Mouse (Mus musculus) hindbrain, embryonic 11.5 days (tissue): ENCODE data around the gene Rbm38. TPM values are rescaled to one million over a fixed set of nuclear protein-coding genes. Genes with fewer than 3 reads are reported as not detected.
A peak's percentile ranks its signal among the peaks of the same experiment; 100 is the strongest.

Source experiments
- ATAC-seq: fragments of 200-750 bp; cut with Nextera tagmentation; 2 replicates; pipeline ENCODE4 v1.8.0; 2017; ENCODE audit warnings: mild to moderate bottlenecking, moderate TSS enrichment, moderate library complexity; ENCODE audit not compliant: low FRiP score
- DNase-seq: peaks from one replicate; pipeline ENCODE4 v3.0.0-alpha.2; 2015; ENCODE audit warnings: low spot score
- H3K27ac ChIP-seq: fragments of 300-500 bp; sonication (generic); 2 replicates; pipeline ENCODE4 v1.5.1; 2014; ENCODE audit warnings: mild to moderate bottlenecking, low read depth, low read length
- H3K27me3 ChIP-seq: fragments of 300-500 bp; sonication (generic); 2 replicates; pipeline ENCODE4 v1.6.1; 2014; ENCODE audit warnings: mild to moderate bottlenecking, low read length, moderate library complexity, mixed read lengths; ENCODE audit not compliant: control insufficient read depth, insufficient read depth
- H3K36me3 ChIP-seq: fragments of 300-500 bp; sonication (generic); 2 replicates; pipeline ENCODE4 v1.6.1; 2014; ENCODE audit warnings: mild to moderate bottlenecking, low read length, moderate library complexity, mixed read lengths; ENCODE audit not compliant: control insufficient read depth, insufficient read depth
- H3K4me1 ChIP-seq: fragments of 300-500 bp; sonication (generic); replicated peaks from 2 replicates; pipeline ENCODE4 v1.6.1; 2014; ENCODE audit warnings: low read length, mixed read lengths; ENCODE audit not compliant: control insufficient read depth, insufficient read depth
- H3K4me2 ChIP-seq: fragments of 300-500 bp; sonication (generic); replicated peaks from 2 replicates; pipeline ENCODE4 v1.6.1; 2014; ENCODE audit warnings: mild to moderate bottlenecking, low read depth, low read length
- H3K4me3 ChIP-seq: fragments of 300-500 bp; sonication (generic); 2 replicates; pipeline ENCODE4 v1.5.1; 2014; ENCODE audit warnings: low read depth, low read length
- H3K9ac ChIP-seq: fragments of 300-500 bp; sonication (generic); 2 replicates; pipeline ENCODE4 v1.6.1; 2014; ENCODE audit warnings: low read depth, low read length
- H3K9me3 ChIP-seq: fragments of 300-500 bp; sonication (generic); 2 replicates; pipeline ENCODE4 v1.6.1; 2016; ENCODE audit warnings: low read length; ENCODE audit not compliant: control insufficient read depth
- WGBS: fragments of 180-500 bp; shearing (Covaris S2); extraction: QIAGEN DNeasy Blood & Tissue Kit; methylation state at CpG from one replicate; pipeline ENCODE4 v1.1.7; 2014; 5-methylcytosine and 5-hydroxymethylcytosine counted together
- polyA plus RNA-seq: library from polyadenylated mRNA; unstranded; fragments of >200 nt; fragmentation: Nextera tagmentation; extraction: Ambion mirVana; gene quantifications from 2 replicates; pipeline ENCODE4 v1.2.1, GENCODE M21; 2014

Gene Rbm38
- polyA plus RNA-seq, 1 experiment from 2014 or later = 63.3 TPM

DNA sequence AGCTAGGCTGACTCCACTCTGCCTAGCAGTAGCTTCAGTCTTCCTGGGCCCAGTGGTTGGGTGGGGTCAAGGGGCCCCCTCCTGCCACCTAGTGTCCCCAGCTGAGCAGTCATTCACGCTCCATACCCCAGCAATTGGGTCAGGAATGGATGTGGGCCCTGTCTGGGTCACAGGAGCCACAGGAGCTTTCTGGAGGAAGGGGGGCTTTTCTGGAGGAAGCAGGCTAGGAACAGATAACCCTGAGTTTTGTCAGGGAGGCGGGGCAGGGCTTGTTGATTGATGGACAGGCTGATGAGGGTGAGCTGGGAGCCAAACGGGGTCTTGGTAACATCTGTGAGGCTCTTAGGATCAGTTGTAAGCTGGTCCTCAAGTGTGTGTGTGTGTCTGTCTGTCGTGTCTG, 16.3 kb downstream of the Rbm38 start:
- Histone ChIP-seq H3K27me3 (no peaks in the 10 kb centered on the region), H3K9ac (no peak overlapping the region), H3K4me3 (no peak overlapping the region), H3K27ac (no peak overlapping the region), H3K36me3 (0 out of 2 replicates have a peak, but pooled peaks cover 6% of the 10 kb centered on the region), H3K4me1 (no peaks in the 10 kb centered on the region), H3K4me2 (no peak overlapping the region), H3K9me3 (no peaks in the 10 kb centered on the region)
- no peak for DNase-seq
- 60% methylated on average over 4 of the region's 4 CpGs for WGBS
- no peak for ATAC-seq

DNA sequence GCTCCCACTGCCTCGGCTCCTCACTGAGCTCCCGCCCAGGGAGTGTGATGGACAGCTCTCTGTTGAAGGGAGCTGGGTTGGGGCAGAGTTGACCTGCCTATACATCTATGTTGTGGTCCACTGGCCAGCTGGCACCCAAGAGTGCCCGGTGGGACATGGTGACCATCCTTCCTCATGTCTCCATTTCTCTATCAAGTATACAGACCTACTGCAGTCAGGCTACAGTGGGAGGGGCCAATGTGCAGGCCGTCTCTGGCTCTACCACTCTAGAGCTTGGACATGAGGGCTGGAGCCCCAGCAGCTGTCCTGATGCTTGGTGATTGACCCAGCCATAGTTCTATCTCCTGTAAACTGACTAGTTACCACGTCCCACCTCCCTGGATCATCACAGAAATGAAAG, 17.0 kb downstream of the Rbm38 start:
- no peaks in the 10 kb centered on the region for H3K4me1 ChIP-seq
- no peak overlapping the region for H3K9ac ChIP-seq
- no peak for DNase-seq
- H3K4me2 ChIP-seq = no peak overlapping the region
- no peaks in the 10 kb centered on the region for H3K27me3 ChIP-seq
- WGBS = 77% methylated on average over 5 of the region's 5 CpGs
- no peak overlapping the region for H3K27ac ChIP-seq
- 0 out of 2 replicates have a peak, but pooled peaks cover 6% of the 10 kb centered on the region for H3K36me3 ChIP-seq
- H3K9me3 ChIP-seq = no peaks in the 10 kb centered on the region
- H3K4me3 ChIP-seq = no peak overlapping the region
- ATAC-seq = no peak

DNA sequence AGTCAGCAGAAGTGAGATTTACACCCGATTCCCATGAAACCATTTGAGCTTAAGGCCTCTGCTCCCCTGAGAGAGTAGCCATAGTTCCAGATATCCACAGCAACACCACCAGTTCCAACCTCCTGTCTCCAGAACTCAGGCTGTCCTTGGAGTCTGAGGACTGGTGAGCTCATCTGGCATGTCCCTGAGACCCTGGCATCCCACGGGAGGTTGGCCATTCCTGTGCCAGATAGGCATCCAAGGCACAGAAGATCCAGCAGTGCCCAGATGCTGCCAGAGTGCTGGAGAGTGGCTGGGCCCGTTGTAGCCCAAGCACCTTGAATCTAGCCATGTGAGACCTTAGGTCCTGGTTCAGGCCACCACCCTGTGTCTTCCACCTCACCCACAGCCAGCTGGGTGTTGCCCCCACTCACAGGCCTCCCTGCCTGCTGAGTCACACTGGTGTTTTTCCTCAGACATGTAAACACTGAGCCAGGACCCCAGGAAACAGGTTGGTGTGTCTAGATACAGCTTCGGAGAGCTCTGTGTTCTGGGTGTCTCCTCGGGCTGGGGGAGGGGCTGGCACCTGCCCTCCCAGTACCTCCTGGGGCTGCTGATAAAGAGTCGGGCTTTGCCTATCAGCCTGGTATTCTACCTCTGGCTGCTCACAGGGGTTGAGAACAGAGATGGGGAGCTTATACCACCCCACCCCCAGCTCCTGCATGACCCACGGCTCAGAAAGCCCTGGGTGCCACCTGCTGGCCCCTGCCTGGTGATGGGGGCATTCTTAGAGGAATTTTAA, 17.7 kb downstream of the Rbm38 start:
- H3K27me3 ChIP-seq = no peaks in the 10 kb centered on the region
- H3K9me3 ChIP-seq = no peaks in the 10 kb centered on the region
- H3K4me2 ChIP-seq = no peak overlapping the region
- ATAC-seq (0 out of 2 replicates have a peak, but pooled peaks have one; percentile 25), DNase-seq (no peak)
- no peak overlapping the region for H3K9ac ChIP-seq
- no peak overlapping the region for H3K4me3 ChIP-seq
- H3K36me3 ChIP-seq = 0 out of 2 replicates have a peak, but pooled peaks cover 4% of the 10 kb centered on the region
- no peak overlapping the region for H3K27ac ChIP-seq
- 83% methylated on average over 7 of the region's 7 CpGs for WGBS
- no peaks in the 10 kb centered on the region for H3K4me1 ChIP-seq

DNA sequence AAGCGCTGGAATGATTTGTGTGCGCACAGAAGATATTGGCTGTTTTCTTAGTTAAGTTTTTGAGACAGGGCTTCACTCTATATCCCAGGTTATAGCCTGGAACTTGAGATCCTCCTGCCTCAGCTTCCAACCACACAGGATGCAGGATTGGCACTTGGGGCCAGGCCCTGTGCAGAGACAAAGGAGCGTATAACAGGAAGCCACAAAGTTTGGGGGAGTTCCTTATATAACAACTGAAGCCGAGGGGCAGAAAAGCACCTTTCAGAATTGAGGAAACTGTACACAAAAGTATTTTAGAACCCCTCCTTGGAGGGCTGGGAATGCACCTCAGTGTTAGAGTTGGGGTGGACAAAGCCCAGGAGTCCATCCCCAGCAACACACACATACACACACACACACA, 18.7 kb downstream of the Rbm38 start:
- Histone ChIP-seq H3K9me3 (no peaks in the 10 kb centered on the region), H3K9ac (no peak overlapping the region), H3K4me3 (no peak overlapping the region), H3K36me3 (0 out of 2 replicates have a peak, but pooled peaks cover 2% of the 10 kb centered on the region), H3K27me3 (no peaks in the 10 kb centered on the region), H3K27ac (no peak overlapping the region), H3K4me1 (no peaks in the 10 kb centered on the region), H3K4me2 (no peak overlapping the region)
- no peak for DNase-seq
- ATAC-seq = no peak
- 93% methylated on average over 4 of the region's 4 CpGs for WGBS

DNA sequence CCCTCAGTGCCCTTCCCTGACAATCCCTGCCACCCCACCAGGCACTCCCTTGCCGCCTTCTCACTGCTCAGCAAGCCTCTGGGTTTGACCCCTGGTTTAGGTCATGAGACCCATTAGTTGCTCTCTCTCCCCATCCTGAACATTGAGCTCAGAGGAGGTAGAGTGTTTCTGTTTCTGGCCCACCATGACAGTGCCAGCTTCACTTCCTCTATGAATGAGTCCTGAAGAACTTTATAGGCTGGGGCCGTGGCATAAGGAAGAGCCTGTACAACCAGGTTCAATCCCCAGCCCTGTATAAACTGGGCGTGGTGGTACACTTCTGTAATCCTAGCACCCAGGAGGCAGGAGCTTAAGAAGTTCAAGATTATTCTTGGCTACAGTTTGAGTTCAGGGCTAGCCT, 20.5 kb downstream of the Rbm38 start:
- H3K27me3 ChIP-seq = no peaks in the 10 kb centered on the region
- H3K9me3 ChIP-seq = no peaks in the 10 kb centered on the region
- 92% methylated on average over 3 of the region's 3 CpGs for WGBS
- H3K4me2 ChIP-seq = no peak overlapping the region
- H3K9ac ChIP-seq = no peak overlapping the region
- H3K4me1 ChIP-seq = no peaks in the 10 kb centered on the region
- H3K36me3 ChIP-seq = no peaks in the 10 kb centered on the region
- no peak for DNase-seq
- no peak overlapping the region for H3K27ac ChIP-seq
- ATAC-seq = no peak
- no peak overlapping the region for H3K4me3 ChIP-seq

DNA sequence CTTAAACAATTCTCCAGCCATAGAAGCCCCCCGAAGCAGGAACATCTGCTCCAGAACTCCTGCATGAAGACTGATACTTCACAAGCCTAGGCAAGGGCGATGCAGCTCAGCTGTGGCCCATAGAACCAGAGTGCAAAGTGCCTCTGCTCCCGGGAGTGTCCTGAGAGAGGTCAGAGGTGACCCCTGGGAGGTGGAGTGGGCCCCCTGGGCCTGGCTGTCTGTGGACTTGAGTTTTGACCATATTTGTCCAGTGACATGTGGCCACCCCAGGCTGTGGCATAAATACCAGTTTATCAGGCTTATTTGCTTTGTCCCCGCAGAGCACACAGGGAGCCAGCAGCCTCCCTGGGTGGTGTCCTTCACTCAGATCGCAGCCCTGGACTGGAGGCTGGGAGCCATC, 20.9 kb downstream of the Rbm38 start:
- H3K27me3 ChIP-seq = no peaks in the 10 kb centered on the region

DNA sequence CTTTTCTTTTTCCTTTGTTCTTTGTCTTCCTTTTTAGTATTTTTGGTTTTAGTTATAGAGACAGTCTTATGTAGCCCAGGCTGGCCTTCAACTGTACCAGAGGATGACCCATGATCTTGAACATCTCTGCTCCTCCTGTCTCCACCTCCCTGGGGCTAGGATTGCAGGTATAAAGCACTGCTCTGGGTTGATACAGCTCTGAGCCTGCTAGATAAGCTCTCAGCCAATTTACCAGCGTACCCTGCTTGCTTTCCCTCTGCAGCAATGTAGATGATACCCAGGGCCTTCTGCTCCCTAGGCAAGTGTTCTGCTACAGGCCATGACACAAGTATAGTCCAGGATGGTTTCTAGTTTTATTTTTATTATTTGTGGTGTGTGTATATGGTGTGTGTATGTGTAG, 21.6 kb downstream of the Rbm38 start:
- no peak overlapping the region for H3K9ac ChIP-seq
- no peak for ATAC-seq
- H3K27ac ChIP-seq = no peak overlapping the region
- no peak for DNase-seq
- WGBS = 79% methylated on average over 1 of the region's 1 CpGs
- H3K4me2 ChIP-seq = no peak overlapping the region
- no peaks in the 10 kb centered on the region for H3K36me3 ChIP-seq
- H3K27me3 ChIP-seq = no peaks in the 10 kb centered on the region
- no peak overlapping the region for H3K4me3 ChIP-seq
- H3K9me3 ChIP-seq = no peaks in the 10 kb centered on the region
- no peaks in the 10 kb centered on the region for H3K4me1 ChIP-seq

More for the DNA sequence above, 20.9 kb downstream of the Rbm38 start:
- DNase-seq = no peak
- H3K9me3 ChIP-seq = no peaks in the 10 kb centered on the region
- no peak overlapping the region for H3K9ac ChIP-seq
- no peak for ATAC-seq
- WGBS = 67% methylated on average over 5 of the region's 5 CpGs
- no peak overlapping the region for H3K4me3 ChIP-seq
- H3K27ac ChIP-seq = no peak overlapping the region
- H3K4me2 ChIP-seq = no peak overlapping the region
- H3K36me3 ChIP-seq = no peaks in the 10 kb centered on the region
- no peaks in the 10 kb centered on the region for H3K4me1 ChIP-seq

DNA sequence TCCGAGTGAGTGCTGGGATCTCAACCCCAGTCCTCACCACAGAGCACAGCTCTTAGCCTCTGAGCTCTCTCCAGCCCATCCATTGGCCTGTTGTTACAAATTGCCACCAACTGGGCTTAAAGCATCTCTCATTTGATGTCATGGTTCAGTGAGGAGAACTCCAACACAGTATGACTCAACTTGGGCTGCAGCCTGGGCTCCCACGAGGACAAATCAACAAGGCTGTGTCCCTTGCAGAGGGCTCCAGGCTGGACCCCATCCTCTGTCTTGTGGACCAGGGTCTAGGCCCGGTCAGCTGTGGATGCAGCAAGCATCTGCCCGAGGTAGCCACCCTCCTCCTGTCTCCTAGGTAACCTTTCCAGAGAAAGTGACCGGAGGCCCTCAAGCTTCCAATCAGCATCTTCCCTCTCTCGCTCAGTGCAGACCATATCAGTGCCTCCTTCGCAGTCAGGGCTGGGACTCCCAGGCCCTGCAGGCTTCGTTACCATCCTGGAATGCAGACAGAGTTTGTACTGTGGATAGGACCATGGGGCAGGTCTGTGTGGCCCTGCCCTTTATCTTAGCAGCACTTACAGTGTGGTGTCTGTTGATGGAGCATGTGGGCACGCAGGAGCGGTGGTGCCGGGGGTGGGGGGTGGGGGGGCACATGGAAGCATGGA, 22.3 kb downstream of the Rbm38 start:
- WGBS = 54% methylated on average over 11 of the region's 11 CpGs
- no peaks in the 10 kb centered on the region for H3K9me3 ChIP-seq
- DNase-seq (no peak), ATAC-seq (no peak)
- no peaks in the 10 kb centered on the region for H3K36me3 ChIP-seq
- no peaks in the 10 kb centered on the region for H3K27me3 ChIP-seq
- no peak overlapping the region for H3K4me3 ChIP-seq
- no peaks in the 10 kb centered on the region for H3K4me1 ChIP-seq
- no peak overlapping the region for H3K9ac ChIP-seq
- H3K27ac ChIP-seq = no peak overlapping the region
- H3K4me2 ChIP-seq = no peak overlapping the region
